Mouse (Mus musculus): ENCODE results near the gene Tmem56.

Gene Tmem56

GRCm38 (mm10) chr3:121277557-121277956, 5.3 kb downstream of the Tmem56 start:
- no peak for DNase-seq (ENCODE audit: low spot score in 2 of 2)

- no peak for DNase-seq (ENCODE audit: low spot score in 2 of 2)
These were observed 5.9 kb downstream of the Tmem56 start for GRCm38 (mm10) chr3:121277009-121277408.

- DNase-seq (ENCODE audit: low spot score in 2 of 2): no peak
These were observed 8.9 kb downstream of the Tmem56 start for GRCm38 (mm10) chr3:121274010-121274409.

GRCm38 (mm10) chr3:121272577-121272976, 10.3 kb downstream of the Tmem56 start:
- DNase-seq (ENCODE audit: low spot score in 2 of 2): no peak

- DNase-seq (ENCODE audit: low spot score in 2 of 2): no peak
These were observed 15.6 kb downstream of the Tmem56 start for GRCm38 (mm10) chr3:121267283-121267682.

GRCm38 (mm10) chr3:121264242-121264641, 18.7 kb downstream of the Tmem56 start:
- no peak for DNase-seq (ENCODE audit: low spot score in 2 of 2)

- no peak for DNase-seq (ENCODE audit: low spot score in 2 of 2)
These were observed 19.7 kb downstream of the Tmem56 start for GRCm38 (mm10) chr3:121263205-121263548.

GRCm38 (mm10) chr3:121262521-121263204, 20.2 kb downstream of the Tmem56 start:
- DNase-seq (ENCODE audit: low spot score in 2 of 2): peak in 1 of 2 experiments; percentile 43

GRCm38 (mm10) chr3:121261939-121262520, 20.9 kb downstream of the Tmem56 start:
- DNase-seq (ENCODE audit: low spot score in 2 of 2): no peak

GRCm38 (mm10) chr3:121261251-121261650, 21.6 kb downstream of the Tmem56 start:
- DNase-seq (ENCODE audit: low spot score in 2 of 2): no peak

- no peak for DNase-seq (ENCODE audit: low spot score in 2 of 2)
These were observed 22.1 kb downstream of the Tmem56 start for GRCm38 (mm10) chr3:121260831-121261230.

GRCm38 (mm10) chr3:121260041-121260440, 22.9 kb downstream of the Tmem56 start:
- DNase-seq (ENCODE audit: low spot score in 2 of 2): no peak

GRCm38 (mm10) chr3:121258521-121259478, 24.1 kb downstream of the Tmem56 start:
- no peak for DNase-seq (ENCODE audit: low spot score in 2 of 2)

- DNase-seq (ENCODE audit: low spot score in 2 of 2): no peak
These were observed 25.5 kb downstream of the Tmem56 start for GRCm38 (mm10) chr3:121257418-121257817.

GRCm38 (mm10) chr3:121256131-121256530, 26.8 kb downstream of the Tmem56 start:
- no peak for DNase-seq (ENCODE audit: low spot score in 2 of 2)

- DNase-seq (ENCODE audit: low spot score in 2 of 2): no peak
These were observed 27.4 kb downstream of the Tmem56 start for GRCm38 (mm10) chr3:121255501-121255900.

- no peak for DNase-seq (ENCODE audit: low spot score in 2 of 2)
These were observed 32.1 kb downstream of the Tmem56 start for GRCm38 (mm10) chr3:121250576-121251433.

GRCm38 (mm10) chr3:121250048-121250447, 32.9 kb downstream of the Tmem56 start:
- DNase-seq (ENCODE audit: low spot score in 2 of 2): no peak

GRCm38 (mm10) chr3:121242941-121243340, 40.0 kb downstream of the Tmem56 start:
- no peak for DNase-seq (ENCODE audit: low spot score in 2 of 2)

- DNase-seq (ENCODE audit: low spot score in 2 of 2): no peak
These were observed 40.6 kb downstream of the Tmem56 start for GRCm38 (mm10) chr3:121242111-121242936.

All from frontal cortex, postnatal 10 days (tissue).